19 mouse cellular contexts compared by ENCODE assay signal in genomic region chr5:120167787-120168325, GRCm38 (mm10). TPM values are rescaled to one million over a fixed set of nuclear protein-coding genes. Genes with fewer than 3 reads are reported as not detected.
DNase-seq lines count a peak whose midpoint lies in the region; ATAC-seq and TF ChIP-seq lines count a peak whose summit lies in the region.
"Had no signal": no experiment of that assay in that cellular context is flagged by ENCODE, and none has a peak within 500 bp of the region (broad histone marks: within the 10 kb centered on the region; RNA-seq: fewer than 3 reads in every experiment).

No protein-coding gene starts in this region.

- TF ChIP-seq CTCF in bone marrow macrophage, adult 2 months (IDR thresholded peaks at IDR 0.05; ENCODE audit: low read depth, low read length): no peak
- TF ChIP-seq CTCF in gastrocnemius, adult 2 months (IDR thresholded peaks at IDR 0.05): no peak

- 0 out of 2 replicates have a peak, but pooled peaks cover 2% of the 10 kb centered on the region for H3K36me3 ChIP-seq in heart, embryonic 10.5 days
- H3K36me3 ChIP-seq: hindbrain, embryonic 12.5 days; midbrain, embryonic 13.5 days had no signal

- H3K9me3 ChIP-seq in heart, embryonic 10.5 days: no peaks in the 10 kb centered on the region
- H3K9me3 ChIP-seq: hindbrain, embryonic 12.5 days; limb, embryonic 15.5 days; midbrain, embryonic 13.5 days had no signal

- DNase-seq in heart, adult 11 months: peak; percentile 91
- no peak for DNase-seq in heart, postnatal 36 days
- DNase-seq in cerebellum, adult 18-20 months: peak; percentile 87 to 90
- no peak for DNase-seq in heart, embryonic 10.5 days (ENCODE audit: low spot score)
- DNase-seq in gastrocnemius, adult 2 months: no peak
- DNase-seq: gastrocnemius, postnatal 14 days; kidney, postnatal 14 days; layer of hippocampus, adult 9-11 months; lung, adult 18-20 months; lung, postnatal 4 days; right cerebral cortex, postnatal 25 days; thymus, postnatal 4 days had no signal

- 0 out of 2 replicates have a peak, but pooled peaks have one; percentile 10 for ATAC-seq in common myeloid progenitor, adult 5-6 weeks (replicated peaks; ENCODE audit: low read depth, poor library complexity, severe bottlenecking)
- ATAC-seq: forebrain, embryonic 16.5 days; intestine, embryonic 16.5 days; midbrain, embryonic 13.5 days had no signal

- 85% methylated on average over 13 of the region's 13 CpGs for WGBS in heart, embryonic 10.5 days

- H3K4me1 ChIP-seq in bone marrow macrophage, adult 2 months (ENCODE audit: control insufficient read depth, insufficient read depth, low read length): peaks cover 35% of the 10 kb centered on the region
- peaks cover 42% of the 10 kb centered on the region for H3K4me1 ChIP-seq in heart, embryonic 10.5 days

- no peak for TF ChIP-seq POLR2A in bone marrow macrophage, adult 2 months (IDR thresholded peaks at IDR 0.05; ENCODE audit: borderline replicate concordance, low read depth, low read length)

- no peak overlapping the region for H3K4me3 ChIP-seq in bone marrow macrophage, adult 2 months (ENCODE audit: insufficient read depth, low read length)
- H3K4me3 ChIP-seq in heart, embryonic 10.5 days: no peak overlapping the region
- no peak overlapping the region for H3K4me3 ChIP-seq in gastrocnemius, adult 2 months
- H3K4me3 ChIP-seq: hindbrain, embryonic 12.5 days; limb, embryonic 15.5 days; midbrain, embryonic 13.5 days had no signal

- intact Hi-C loops in heart, postnatal 36 days (cut with DNase I): no loop called here
- intact Hi-C loops in gastrocnemius, adult 2 months (cut with DNase I): no loop called here

- no peaks in the 10 kb centered on the region for H3K27me3 ChIP-seq in heart, embryonic 10.5 days (ENCODE audit: insufficient read depth, poor library complexity, severe bottlenecking)
- H3K27me3 ChIP-seq: hindbrain, embryonic 12.5 days; limb, embryonic 15.5 days; midbrain, embryonic 13.5 days had no signal

- peak overlapping the region; percentile 31 for H3K27ac ChIP-seq in bone marrow macrophage, adult 2 months (ENCODE audit: insufficient read depth, low read depth, low read length)
- H3K27ac ChIP-seq in heart, embryonic 10.5 days: no peak overlapping the region
- no peak overlapping the region for H3K27ac ChIP-seq in gastrocnemius, adult 2 months
- H3K27ac ChIP-seq: hindbrain, embryonic 12.5 days; limb, embryonic 15.5 days; midbrain, embryonic 13.5 days had no signal

RNA-seq across cellular contexts. Expression of gene Rbm19, which starts 51.6 kb away (rescaled TPM):
- total RNA-seq in heart, postnatal 36 days (2021): 10 to 100 TPM; 20.1 to 20.7 TPM
- 4.8 and 5.1 TPM in 2 replicates for polyA plus RNA-seq in bone marrow macrophage, adult 2 months (2012; ENCODE audit: insufficient read depth, insufficient read length, missing spikeins)
- total RNA-seq in common myeloid progenitor, adult 5-6 weeks (2017): 24.2 and 30.3 TPM in 2 replicates
- 27.8 and 31.4 TPM in 2 replicates for polyA plus RNA-seq in heart, embryonic 10.5 days (2016; fragmentation: Nextera tagmentation; extraction: Ambion mirVana)
- 10 to 100 TPM; 18.8 to 20.5 TPM for total RNA-seq in gastrocnemius, adult 2 months (2021)

Comparison
In these comparisons a context has a peak if more than half of its experiments do, and no peak if none do; other contexts are left out.
1. DNase-seq: peak in heart, adult 11 months (single experiment) and cerebellum, adult 18-20 months (2 of 2); none in heart, postnatal 36 days (0 of 2), heart, embryonic 10.5 days (single experiment) and gastrocnemius, adult 2 months (single experiment).